Mouse (Mus musculus) skeletal muscle tissue, postnatal 0 days (tissue): Measurements from ENCODE around the gene Gm4181. TPM values are rescaled to one million over a fixed set of nuclear protein-coding genes. Genes with fewer than 3 reads are reported as not detected.

Experiments
- polyA plus RNA-seq: library from polyadenylated mRNA; unstranded; fragments of >200 nt; fragmentation: Nextera tagmentation; extraction: Ambion mirVana; gene quantifications from 2 replicates; pipeline ENCODE4 v1.2.1, GENCODE M21; 2015

The Gm4181 gene
- polyA plus RNA-seq, result not detected in 2 replicates

DNA sequence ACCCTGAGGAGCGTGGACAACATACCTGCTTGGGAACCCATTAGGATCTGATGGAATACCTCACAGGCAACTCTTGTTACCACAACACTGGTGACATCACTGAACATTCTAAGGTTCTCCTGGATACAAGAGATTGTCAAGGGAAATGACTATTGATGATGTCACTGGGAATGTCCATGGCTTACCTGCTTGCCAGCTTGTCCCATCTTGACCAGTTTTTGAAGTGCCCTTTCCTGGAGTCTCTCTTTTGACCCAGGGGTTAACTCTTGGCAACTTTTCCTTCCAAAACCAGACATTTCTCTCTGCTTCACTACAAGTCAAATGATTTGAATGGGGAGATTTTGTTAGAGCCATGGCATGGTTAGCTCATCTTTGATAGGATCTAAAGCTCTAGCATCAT lies at the start of gene Gm4181:
Gene Gm4181, minus strand, starts transcription at position 101 of the 400 bp plus-strand sequence.

GRCm38 (mm10) chr14:51611210-51611609 lies 24.3 kb downstream of the Gm4181 start, which contains the start of gene Gm17078:
TSS of gene Gm17078 (minus strand) at chr14:51611310.

DNA sequence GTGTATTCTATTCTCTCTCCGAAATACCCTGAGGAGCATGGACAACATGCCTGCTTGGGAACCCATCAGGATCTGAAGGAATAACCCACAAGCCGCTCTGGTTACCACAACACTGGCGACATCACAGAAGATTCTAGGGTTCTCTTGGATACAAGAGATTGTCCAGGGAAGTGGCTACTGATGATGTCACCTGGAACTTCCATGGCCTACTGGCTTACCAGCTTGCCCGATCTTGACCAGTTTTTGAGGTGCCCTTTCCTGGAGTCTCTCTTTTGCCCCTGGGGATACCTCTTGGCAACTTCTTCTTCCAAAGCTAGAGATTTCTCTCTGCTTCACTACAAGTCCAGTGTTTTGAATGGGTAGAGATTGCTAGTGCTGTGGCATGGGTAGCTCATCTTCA lies 43.4 kb downstream of the Gm4181 start, which contains the start of gene Gm17174:
Gene Gm17174, minus strand, starts transcription at position 101 of the 400 bp plus-strand sequence.

Other genes with a start within 250 kb of the Gm4181 start
- gene Vmn2r88, start 224.8 kb downstream of the Gm4181 start, polyA plus RNA-seq, result not detected in 2 replicates
- not detected in 2 replicates for gene Vmn2r89, start 183.8 kb downstream of the Gm4181 start, polyA plus RNA-seq
- gene Gm5622, start 82.9 kb downstream of the Gm4181 start, polyA plus RNA-seq, result not detected in 2 replicates
- not detected in 2 replicates for gene Gm17175, start 61.6 kb downstream of the Gm4181 start, polyA plus RNA-seq
- not detected in 2 replicates for gene Gm17174, start 43.5 kb downstream of the Gm4181 start, polyA plus RNA-seq
- gene Gm17078, start 24.4 kb downstream of the Gm4181 start, polyA plus RNA-seq, result not detected in 2 replicates
- not detected in 2 replicates for gene Gm17079, start 59.8 kb upstream of the Gm4181 start, polyA plus RNA-seq
- gene Gm5800, start 81.5 kb upstream of the Gm4181 start, polyA plus RNA-seq, result not detected in 2 replicates
- gene Ang4, start 137.9 kb upstream of the Gm4181 start, polyA plus RNA-seq, result not detected in 2 replicates
- gene AY358078, start 164.4 kb upstream of the Gm4181 start, polyA plus RNA-seq, result not detected in 2 replicates
- not detected in 2 replicates for gene Ear6, start 218.0 kb upstream of the Gm4181 start, polyA plus RNA-seq
- 17.5 and 17.6 TPM in 2 replicates for gene Mettl17, start 249.2 kb upstream of the Gm4181 start, polyA plus RNA-seq